Mouse (Mus musculus) ES-Bruce4 (cell line): ENCODE measurements around the gene Padi6.

Experiments used
- CTCF ChIP-seq: IDR thresholded peaks from one replicate; pipeline ENCODE4 v1.8.1; 2011; ENCODE audit warnings: low read depth, low read length
- EP300 ChIP-seq: IDR thresholded peaks from 2 replicates; pipeline ENCODE4 v1.6.1; 2011; ENCODE audit warnings: low read depth, low read length; ENCODE audit not compliant: insufficient read depth
- POLR2A ChIP-seq: IDR thresholded peaks from one replicate; pipeline ENCODE4 v1.8.1; 2011; ENCODE audit warnings: low read length; ENCODE audit not compliant: insufficient read depth

DNA sequence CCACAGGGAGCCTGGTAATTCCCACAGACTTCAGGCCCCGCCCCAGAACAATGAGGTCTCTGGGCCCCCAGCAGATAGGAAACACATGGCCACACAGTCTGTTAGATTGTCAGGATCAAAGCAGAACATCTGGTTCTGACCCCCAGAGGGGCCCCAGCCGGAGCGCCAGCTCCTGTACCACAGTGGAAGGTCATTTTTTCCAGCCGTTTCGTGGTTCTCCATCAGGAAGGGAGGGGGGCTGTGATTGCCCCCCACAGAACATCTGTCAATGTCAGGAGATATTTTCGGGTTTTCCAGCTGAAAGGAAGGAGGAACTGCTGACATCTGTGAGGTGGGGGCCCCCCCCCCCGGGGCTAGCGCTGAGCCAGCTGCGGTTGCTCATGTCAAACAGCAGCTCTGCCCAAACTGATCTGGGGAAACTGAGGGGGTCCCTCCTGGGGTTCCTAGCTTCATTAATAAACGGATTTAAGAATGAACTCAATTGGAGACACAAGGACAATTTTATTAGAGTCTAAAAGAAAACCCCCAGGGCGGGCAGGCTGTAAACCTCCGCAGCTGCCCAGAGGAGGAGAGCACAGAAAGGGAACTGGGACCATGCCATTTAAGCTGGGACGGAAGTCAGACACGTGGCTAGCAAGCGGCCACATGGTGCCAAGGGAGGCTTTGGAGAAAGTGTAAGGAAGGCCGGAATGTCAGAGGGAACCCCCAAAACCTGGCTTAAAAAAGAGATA, 58.1 kb downstream of the Padi6 start:
- no peak for TF ChIP-seq POLR2A
- no peak for TF ChIP-seq EP300
- TF ChIP-seq CTCF, result no peak
